Mouse (Mus musculus) cortical plate, adult 2 months (tissue): ENCODE measurements at regions not wholly inside any gene's neighbourhood (a gene's known extent, or its start where the extent isn't known, plus 50 kb on each side); places are given as distances from the start of the nearest gene placed in this dataset.

Experiments
- CTCF ChIP-seq: fragments of 200-500 bp; IDR thresholded peaks from 2 replicates; pipeline ENCODE4 v1.5.1; 2011; ENCODE audit warnings: mild to moderate bottlenecking, control low read depth, low read length; ENCODE audit not compliant: insufficient read depth; ENCODE audit errors: extremely low read depth
- POLR2A ChIP-seq: fragments of 200-500 bp; IDR thresholded peaks from 2 replicates; pipeline ENCODE4 v1.6.1; 2011; ENCODE audit warnings: mild to moderate bottlenecking, low read length, control low read depth; ENCODE audit not compliant: insufficient read depth; ENCODE audit errors: extremely low read depth

- no peak for TF ChIP-seq POLR2A
- no peak for TF ChIP-seq CTCF
These were observed 423.0 kb downstream of the Rwdd3 start for GRCm38 (mm10) chr3:120748513-120748912.
